Mouse (Mus musculus) heart, embryonic 12.5 days (tissue): ENCODE measurements around the gene Olfr659. TPM values are rescaled to one million over a fixed set of nuclear protein-coding genes. Genes with fewer than 3 reads are reported as not detected.

ENCODE experiments used
- ATAC-seq: fragments of 200-750 bp; cut with Nextera tagmentation; 2 replicates; pipeline ENCODE4 v1.8.0; 2017; ENCODE audit warnings: moderate TSS enrichment, moderate library complexity; ENCODE audit not compliant: insufficient number of reproducible peaks, low FRiP score
- H3K27ac ChIP-seq: fragments of 300-500 bp; sonication (generic); 2 replicates; pipeline ENCODE4 v1.5.1; 2016; ENCODE audit warnings: mild to moderate bottlenecking, moderate library complexity; ENCODE audit not compliant: poor library complexity, severe bottlenecking
- H3K27me3 ChIP-seq: fragments of 300-500 bp; sonication (generic); replicated peaks from 2 replicates; pipeline ENCODE4 v1.6.1; 2016; ENCODE audit warnings: mild to moderate bottlenecking, moderate library complexity
- H3K36me3 ChIP-seq: fragments of 300-500 bp; sonication (generic); 2 replicates; pipeline ENCODE4 v1.6.1; 2016; ENCODE audit warnings: mild to moderate bottlenecking, moderate library complexity
- H3K4me1 ChIP-seq: fragments of 300-500 bp; sonication (generic); replicated peaks from 2 replicates; pipeline ENCODE4 v1.6.1; 2016; ENCODE audit warnings: mild to moderate bottlenecking
- H3K4me2 ChIP-seq: fragments of 300-500 bp; sonication (generic); 2 replicates; pipeline ENCODE4 v1.6.1; 2016; ENCODE audit warnings: mild to moderate bottlenecking, moderate library complexity
- H3K4me3 ChIP-seq: fragments of 300-500 bp; sonication (generic); 2 replicates; pipeline ENCODE4 v1.5.1; 2016; ENCODE audit warnings: mild to moderate bottlenecking
- H3K9ac ChIP-seq: fragments of 300-500 bp; sonication (generic); 2 replicates; pipeline ENCODE4 v1.6.1; 2016; ENCODE audit warnings: mild to moderate bottlenecking, moderate library complexity
- H3K9me3 ChIP-seq: fragments of 300-500 bp; sonication (generic); replicated peaks from 2 replicates; pipeline ENCODE4 v1.6.1; 2016; ENCODE audit warnings: mild to moderate bottlenecking, moderate library complexity
- WGBS: fragments of 180-500 bp; shearing (Covaris S2); methylation state at CpG from one replicate; pipeline ENCODE4 v1.1.7; 2016; 5-methylcytosine and 5-hydroxymethylcytosine counted together
- polyA plus RNA-seq: library from polyadenylated mRNA; unstranded; fragments of >200 nt; fragmentation: Nextera tagmentation; extraction: Ambion mirVana; gene quantifications from 2 replicates; pipeline ENCODE4 v1.2.1, GENCODE M21; 2016

The Olfr659 gene
- not detected in 2 replicates for polyA plus RNA-seq

DNA sequence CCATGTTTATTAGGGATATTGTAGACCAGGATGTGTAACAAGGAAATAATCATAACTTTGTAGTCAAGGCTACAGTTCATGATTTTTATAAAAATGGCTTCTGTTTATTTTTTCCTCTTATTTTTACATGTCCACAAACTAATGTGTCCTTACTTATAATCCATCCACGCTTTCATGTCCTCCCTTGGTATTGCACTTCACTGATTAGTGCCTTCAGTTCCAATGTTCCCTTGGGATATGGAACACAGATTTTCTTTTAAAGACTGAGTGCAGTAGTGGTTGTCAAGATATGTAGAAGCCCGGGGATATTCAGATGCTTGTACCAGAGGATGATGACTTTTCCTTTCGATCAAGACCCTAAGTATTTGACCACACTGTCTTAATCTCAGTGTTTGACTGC, at the start of gene Olfr659:
TSS of gene Olfr659 (plus strand) at position 301 of the 400 bp plus-strand sequence.
- Histone ChIP-seq H3K9me3 (no peaks in the 10 kb centered on the region), H3K27me3 (no peaks in the 10 kb centered on the region), H3K36me3 (no peaks in the 10 kb centered on the region), H3K9ac (no peak within 1 kb of the TSS), H3K27ac (no peak within 1 kb of the TSS), H3K4me1 (no peaks in the 10 kb centered on the region), H3K4me3 (no peak within 1 kb of the TSS), H3K4me2 (no peak within 1 kb of the TSS)
- no peak for ATAC-seq
- 77% methylated on average over 3 of the region's 3 CpGs for WGBS

DNA sequence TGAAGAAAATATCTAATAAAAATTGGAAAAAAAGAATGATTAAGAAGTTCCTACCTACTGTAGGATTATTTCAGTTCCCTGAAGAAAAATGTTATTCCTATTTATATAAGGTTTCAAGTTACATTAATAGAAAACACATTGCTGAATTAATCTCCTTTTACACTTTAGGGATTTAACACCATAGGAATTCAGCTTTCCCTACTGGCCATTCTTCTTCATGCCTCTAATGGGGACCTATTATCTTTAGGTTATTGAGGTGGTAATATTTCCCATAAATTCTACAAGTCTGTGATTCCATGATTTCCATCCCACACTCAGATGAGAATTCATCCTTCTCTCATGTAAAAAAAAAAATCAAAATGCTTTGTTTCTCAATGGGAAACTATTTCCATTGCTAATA, 42.1 kb upstream of the Olfr659 start, which contains the start of gene Olfr657:
TSS of gene Olfr657 (plus strand) at position 301 of the 400 bp plus-strand sequence.
- H3K9me3 ChIP-seq: no peaks in the 10 kb centered on the region
- no peaks in the 10 kb centered on the region for H3K36me3 ChIP-seq
- ATAC-seq: no peak
- no peak within 1 kb of the TSS for H3K4me3 ChIP-seq
- no peak within 1 kb of the TSS for H3K9ac ChIP-seq
- no peaks in the 10 kb centered on the region for H3K4me1 ChIP-seq
- no peaks in the 10 kb centered on the region for H3K27me3 ChIP-seq
- no peak within 1 kb of the TSS for H3K4me2 ChIP-seq
- H3K27ac ChIP-seq: no peak within 1 kb of the TSS

DNA sequence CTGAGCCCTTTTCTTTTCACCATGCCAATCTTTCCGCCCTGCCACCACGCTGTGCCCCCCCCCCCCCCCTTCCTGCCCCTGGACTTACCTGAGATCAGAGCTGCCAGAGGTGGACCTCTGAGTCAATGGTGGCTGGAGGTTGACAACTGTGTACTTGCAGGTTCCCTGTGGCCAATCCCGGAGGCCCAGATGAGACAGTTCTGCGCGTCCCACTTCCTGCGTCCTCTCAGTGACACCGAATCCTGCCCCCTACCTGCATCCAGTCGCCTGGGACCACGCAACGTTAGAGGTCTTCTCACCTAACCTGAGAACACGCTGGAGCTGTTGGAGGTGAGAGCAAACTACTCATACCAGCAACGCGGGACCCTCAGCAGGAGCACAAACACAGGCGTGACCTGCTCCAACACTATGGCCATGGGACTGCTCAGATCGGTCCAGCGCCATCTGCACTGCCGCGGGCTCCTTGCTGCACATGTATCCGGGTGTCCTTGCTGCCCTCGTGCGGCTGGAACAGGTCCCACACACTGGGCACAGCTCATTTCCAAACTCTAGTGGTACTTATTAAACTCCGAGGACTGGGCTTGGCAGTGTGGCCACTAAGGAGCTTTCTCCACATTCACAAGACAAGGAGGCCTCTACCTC, 19.6 kb upstream of the Olfr659 start, which contains the start of gene Olfr658:
TSS of gene Olfr658 (minus strand) at position 465 of the 642 bp plus-strand sequence.
- H3K9ac ChIP-seq: no peak within 1 kb of the TSS
- peak within 1 kb of the TSS; percentile 56 for H3K4me2 ChIP-seq
- no peaks in the 10 kb centered on the region for H3K9me3 ChIP-seq
- H3K27ac ChIP-seq: no peak within 1 kb of the TSS
- ATAC-seq: peak; percentile 63; the same call in 1 of the 2 replicates
- no peaks in the 10 kb centered on the region for H3K36me3 ChIP-seq
- WGBS: 16% methylated on average over 21 of the region's 22 CpGs
- no peaks in the 10 kb centered on the region for H3K27me3 ChIP-seq
- peak within 1 kb of the TSS; percentile 16 for H3K4me3 ChIP-seq
- no peaks in the 10 kb centered on the region for H3K4me1 ChIP-seq

DNA sequence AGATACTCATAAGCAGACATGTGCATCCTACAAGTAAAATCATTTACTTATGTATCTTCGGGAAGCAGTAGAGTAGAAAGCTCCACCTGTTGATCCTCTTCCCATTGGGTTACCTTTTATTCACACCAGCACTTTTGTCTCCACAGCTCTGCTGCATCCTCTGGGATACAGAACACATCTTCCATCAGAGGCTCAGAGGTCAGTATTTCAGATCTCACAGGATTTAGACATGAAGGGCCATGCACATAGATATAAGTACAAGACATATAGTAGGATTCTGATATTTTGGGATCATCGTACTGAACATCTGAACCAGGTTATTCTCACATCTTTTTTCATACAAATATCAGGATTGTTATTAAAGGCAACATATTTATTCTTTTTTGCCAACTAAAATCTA, 19.6 kb downstream of the Olfr659 start, which contains the start of gene Olfr661:
TSS of gene Olfr661 (plus strand) at position 301 of the 400 bp plus-strand sequence.
- ATAC-seq: no peak
- H3K4me2 ChIP-seq: no peak within 1 kb of the TSS
- WGBS: 80% methylated on average over 2 of the region's 2 CpGs
- no peak within 1 kb of the TSS for H3K27ac ChIP-seq
- no peaks in the 10 kb centered on the region for H3K9me3 ChIP-seq
- no peaks in the 10 kb centered on the region for H3K36me3 ChIP-seq
- no peaks in the 10 kb centered on the region for H3K4me1 ChIP-seq
- H3K9ac ChIP-seq: no peak within 1 kb of the TSS
- H3K4me3 ChIP-seq: no peak within 1 kb of the TSS
- no peaks in the 10 kb centered on the region for H3K27me3 ChIP-seq

Other genes with a start within 250 kb of the Olfr659 start
- 0.49 and 0.76 TPM in 2 replicates for gene Trim30a, start 201.6 kb upstream of the Olfr659 start, polyA plus RNA-seq
- 0.23 and 0.31 TPM in 2 replicates for gene Trim30d, start 158.9 kb upstream of the Olfr659 start, polyA plus RNA-seq
- gene Olfr651, start 116.6 kb upstream of the Olfr659 start, polyA plus RNA-seq: not detected in 2 replicates
- not detected in 2 replicates for gene Olfr652, start 105.9 kb upstream of the Olfr659 start, polyA plus RNA-seq
- not detected in 2 replicates for gene Olfr653, start 89.4 kb upstream of the Olfr659 start, polyA plus RNA-seq
- not detected in 2 replicates for gene Olfr654, start 79.7 kb upstream of the Olfr659 start, polyA plus RNA-seq
- not detected in 2 replicates for gene Olfr655, start 65.0 kb upstream of the Olfr659 start, polyA plus RNA-seq
- not detected in 2 replicates for gene Olfr656, start 52.8 kb upstream of the Olfr659 start, polyA plus RNA-seq
- not detected in 2 replicates for gene Olfr657, start 42.0 kb upstream of the Olfr659 start, polyA plus RNA-seq
- 0.05 TPM in 1 of 2 replicates, not detected in the other for gene Olfr658, start 19.4 kb upstream of the Olfr659 start, polyA plus RNA-seq
- not detected in 2 replicates for gene Olfr661, start 19.7 kb downstream of the Olfr659 start, polyA plus RNA-seq
- gene Usp17le, start 110.7 kb downstream of the Olfr659 start, polyA plus RNA-seq: not detected in 2 replicates
- not detected in 2 replicates for gene Usp17lb, start 175.8 kb downstream of the Olfr659 start, polyA plus RNA-seq
- not detected in 2 replicates for gene Usp17la, start 190.3 kb downstream of the Olfr659 start, polyA plus RNA-seq
- not detected in 2 replicates for gene Olfr665, start 211.3 kb downstream of the Olfr659 start, polyA plus RNA-seq
- gene Olfr666, start 229.2 kb downstream of the Olfr659 start, polyA plus RNA-seq: not detected in 2 replicates